Comparison of ENCODE assay signal across 25 mouse cellular contexts in the genomic region with DNA sequence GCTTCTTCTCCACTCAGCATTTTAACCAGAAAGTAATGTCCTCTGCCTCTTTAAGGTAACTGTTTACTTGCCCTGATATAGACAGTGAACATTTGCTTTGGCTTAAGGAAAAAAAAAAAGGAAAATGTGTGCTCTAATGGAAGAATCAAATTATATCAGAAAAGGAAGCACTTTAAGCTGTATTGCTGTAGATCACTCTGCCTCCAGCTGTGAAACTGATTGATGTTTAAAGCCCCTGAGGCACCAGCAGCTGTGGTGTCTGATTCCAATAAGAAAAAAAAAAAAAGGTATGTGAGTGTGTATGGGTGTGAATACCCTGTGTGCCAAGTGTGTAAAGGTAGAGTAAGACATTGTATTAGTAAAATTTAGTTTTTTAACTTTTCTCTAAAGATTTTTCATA.
A peak's percentile ranks its signal among the peaks of the same experiment; 100 is the strongest.
DNase-seq lines count a peak whose midpoint lies in the region; ATAC-seq lines count a peak whose summit lies in the region.
"Had no signal": no experiment of that assay in that cellular context is flagged by ENCODE, and none has a peak within 500 bp of the region (broad histone marks: within the 10 kb centered on the region; RNA-seq: fewer than 3 reads in every experiment).

No protein-coding gene starts in this region.

- H3K27ac ChIP-seq in forebrain, embryonic 13.5 days: no peak overlapping the region
- H3K27ac ChIP-seq in forebrain, embryonic 16.5 days (ENCODE audit: low read length): no peak overlapping the region
- no peak overlapping the region for H3K27ac ChIP-seq in midbrain, embryonic 14.5 days (replicated peaks; ENCODE audit: low read depth, low read length)
- H3K27ac ChIP-seq in midbrain, embryonic 15.5 days: no peak overlapping the region
- H3K27ac ChIP-seq: embryonic facial prominence, embryonic 13.5 days; heart, adult 2 months; layer of hippocampus, adult 2 months; limb, embryonic 12.5 days; liver, embryonic 14.5 days; lung, embryonic 15.5 days; midbrain, embryonic 12.5 days had no signal

- no peak overlapping the region for H3K9ac ChIP-seq in forebrain, embryonic 13.5 days
- no peak overlapping the region for H3K9ac ChIP-seq in forebrain, embryonic 16.5 days (replicated peaks; ENCODE audit: low read depth, low read length)
- H3K9ac ChIP-seq in midbrain, embryonic 14.5 days (replicated peaks; ENCODE audit: low read length): no peak overlapping the region
- H3K9ac ChIP-seq in midbrain, embryonic 15.5 days: no peak overlapping the region
- H3K9ac ChIP-seq: embryonic facial prominence, embryonic 13.5 days; limb, embryonic 12.5 days; liver, embryonic 14.5 days; lung, embryonic 15.5 days; midbrain, embryonic 12.5 days had no signal

- peak; percentile 56 for DNase-seq in midbrain, embryonic 14.5 days
- peak; percentile 16 for DNase-seq in embryo, embryonic 10 days (ENCODE audit: low spot score)
- peak; percentile 46 for DNase-seq in hindlimb bud, embryonic 11.5 days (ENCODE audit: extremely low spot score, low read depth, low spot score)
- DNase-seq in heart, postnatal 25 days (ENCODE audit: low spot score): no peak
- no peak for DNase-seq in left cerebral cortex, adult 8-10 months (ENCODE audit: low spot score in 2 of 2)
- DNase-seq: adrenal gland, adult 2 months; cerebellum, postnatal 14 days; gastrocnemius, postnatal 14 days; heart, adult 2 months; heart, postnatal 4 days; kidney, adult 2 months; kidney, postnatal 14 days; lung, postnatal 4 days; thymus, postnatal 25 days had no signal

- H3K27me3 ChIP-seq in forebrain, embryonic 13.5 days: no peaks in the 10 kb centered on the region
- no peaks in the 10 kb centered on the region for H3K27me3 ChIP-seq in forebrain, embryonic 16.5 days (replicated peaks; ENCODE audit: control insufficient read depth, insufficient read depth, low read length)
- H3K27me3 ChIP-seq in midbrain, embryonic 14.5 days (ENCODE audit: control insufficient read depth, insufficient read depth, low read length): no peaks in the 10 kb centered on the region
- no peaks in the 10 kb centered on the region for H3K27me3 ChIP-seq in midbrain, embryonic 15.5 days (replicated peaks)
- H3K27me3 ChIP-seq: CH12.LX; embryonic facial prominence, embryonic 13.5 days; limb, embryonic 12.5 days; lung, embryonic 15.5 days; midbrain, embryonic 12.5 days had no signal

- no peaks in the 10 kb centered on the region for H3K9me3 ChIP-seq in forebrain, embryonic 13.5 days (replicated peaks)
- no peaks in the 10 kb centered on the region for H3K9me3 ChIP-seq in forebrain, embryonic 16.5 days (ENCODE audit: control insufficient read depth, low read length)
- H3K9me3 ChIP-seq in midbrain, embryonic 14.5 days (ENCODE audit: control insufficient read depth, low read length): no peaks in the 10 kb centered on the region
- no peaks in the 10 kb centered on the region for H3K9me3 ChIP-seq in midbrain, embryonic 15.5 days
- H3K9me3 ChIP-seq: embryonic facial prominence, embryonic 13.5 days; limb, embryonic 12.5 days; lung, embryonic 15.5 days; midbrain, embryonic 12.5 days had no signal

- H3K4me2 ChIP-seq in forebrain, embryonic 13.5 days: no peak overlapping the region
- no peak overlapping the region for H3K4me2 ChIP-seq in forebrain, embryonic 16.5 days (ENCODE audit: low read length)
- H3K4me2 ChIP-seq in midbrain, embryonic 14.5 days (ENCODE audit: low read length): no peak overlapping the region
- no peak overlapping the region for H3K4me2 ChIP-seq in midbrain, embryonic 15.5 days
- H3K4me2 ChIP-seq: embryonic facial prominence, embryonic 13.5 days; limb, embryonic 12.5 days; lung, embryonic 15.5 days; midbrain, embryonic 12.5 days had no signal

- H3K36me3 ChIP-seq in forebrain, embryonic 13.5 days (ENCODE audit: poor library complexity, severe bottlenecking): no peaks in the 10 kb centered on the region
- H3K36me3 ChIP-seq in forebrain, embryonic 16.5 days (ENCODE audit: control insufficient read depth, insufficient read depth): no peaks in the 10 kb centered on the region
- no peaks in the 10 kb centered on the region for H3K36me3 ChIP-seq in midbrain, embryonic 14.5 days (ENCODE audit: control insufficient read depth, insufficient read depth, low read length)
- no peaks in the 10 kb centered on the region for H3K36me3 ChIP-seq in midbrain, embryonic 15.5 days (replicated peaks)
- H3K36me3 ChIP-seq: embryonic facial prominence, embryonic 13.5 days; limb, embryonic 12.5 days; lung, embryonic 15.5 days; midbrain, embryonic 12.5 days had no signal

- intact Hi-C loops in heart, postnatal 25 days (cut with DNase I): no loop called here

- no peak overlapping the region for H3K4me3 ChIP-seq in forebrain, embryonic 13.5 days
- no peak overlapping the region for H3K4me3 ChIP-seq in forebrain, embryonic 16.5 days (replicated peaks; ENCODE audit: low read length)
- no peak overlapping the region for H3K4me3 ChIP-seq in midbrain, embryonic 14.5 days (replicated peaks; ENCODE audit: low read depth, low read length)
- H3K4me3 ChIP-seq in midbrain, embryonic 15.5 days: no peak overlapping the region
- H3K4me3 ChIP-seq: embryonic facial prominence, embryonic 13.5 days; heart, adult 2 months; layer of hippocampus, adult 2 months; limb, embryonic 12.5 days; lung, embryonic 15.5 days; midbrain, embryonic 12.5 days had no signal

- H3K4me1 ChIP-seq in forebrain, embryonic 13.5 days: no peaks in the 10 kb centered on the region
- no peaks in the 10 kb centered on the region for H3K4me1 ChIP-seq in forebrain, embryonic 16.5 days (replicated peaks; ENCODE audit: control insufficient read depth, insufficient read depth, low read length)
- no peaks in the 10 kb centered on the region for H3K4me1 ChIP-seq in midbrain, embryonic 14.5 days (ENCODE audit: control insufficient read depth, insufficient read depth, low read length)
- no peaks in the 10 kb centered on the region for H3K4me1 ChIP-seq in midbrain, embryonic 15.5 days
- H3K4me1 ChIP-seq: embryonic facial prominence, embryonic 13.5 days; limb, embryonic 12.5 days; lung, embryonic 15.5 days; midbrain, embryonic 12.5 days had no signal

- peak; percentile 38; the same call in 1 of the 2 replicates for ATAC-seq in forebrain, embryonic 13.5 days
- ATAC-seq in forebrain, embryonic 16.5 days: no peak
- no peak for ATAC-seq in midbrain, embryonic 14.5 days (ENCODE audit: low FRiP score, low TSS enrichment)
- no peak for ATAC-seq in midbrain, embryonic 15.5 days (replicated peaks)
- ATAC-seq: inflammation-experienced regulatory T-cells, adult 6 months had no signal

Comparison
In these comparisons a context has a peak if more than half of its experiments do, and no peak if none do; other contexts are left out.
1. DNase-seq: peak in midbrain, embryonic 14.5 days (single experiment), embryo, embryonic 10 days (single experiment) and hindlimb bud, embryonic 11.5 days (single experiment); none in heart, postnatal 25 days (single experiment) and left cerebral cortex, adult 8-10 months (0 of 2).